Mouse (Mus musculus): Measurements from ENCODE around the gene Rab44.

DNA sequence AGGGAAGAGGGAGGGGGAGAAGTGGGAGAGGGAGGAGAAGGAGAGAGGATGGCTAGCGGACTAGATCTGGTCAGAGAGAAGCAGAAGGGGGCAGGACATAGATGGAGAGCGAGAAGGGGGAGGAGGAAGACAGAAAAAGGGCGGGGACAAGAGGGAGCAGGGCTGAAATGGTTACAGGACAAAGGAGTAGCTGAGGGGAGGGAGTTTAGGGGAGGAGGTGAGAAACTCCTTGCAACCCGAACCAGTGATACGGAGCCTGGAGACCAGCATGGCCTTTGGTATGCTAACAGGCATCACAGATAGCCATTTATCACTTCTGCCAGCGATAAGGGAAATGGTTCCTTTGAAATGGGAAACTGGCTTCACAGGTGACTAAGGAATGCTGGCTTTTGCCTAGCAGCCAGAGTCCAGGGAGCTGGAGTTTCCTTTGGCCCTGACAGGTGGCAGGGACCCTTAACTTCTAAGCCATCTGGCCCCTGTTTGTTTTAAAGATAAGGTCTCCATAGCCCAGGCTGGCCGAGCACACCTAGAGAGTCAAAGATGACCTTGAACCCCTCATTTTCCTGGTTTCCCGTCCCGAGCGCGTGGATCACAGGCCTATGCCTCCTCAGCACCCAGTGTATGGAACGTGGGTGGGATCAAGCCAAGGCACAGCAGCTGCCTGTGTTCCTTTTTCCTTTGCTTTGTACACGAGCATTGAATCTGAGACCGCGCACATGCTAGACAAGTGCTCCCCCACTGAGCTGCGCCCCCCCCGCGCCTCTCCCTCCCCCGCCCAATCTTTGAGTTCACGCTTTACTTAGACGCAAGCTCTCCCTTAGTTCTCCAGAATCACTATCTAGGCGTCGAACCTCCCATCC, 33.0 kb upstream of the Rab44 start:
- TF ChIP-seq CTCF (IDR thresholded peaks at IDR 0.05; ENCODE audit: extremely low read depth, insufficient read depth, insufficient read length, insufficient replicate concordance): no peak
- TF ChIP-seq POLR2A (IDR thresholded peaks at IDR 0.05; ENCODE audit: low read depth, low read length): no peak

Data from spleen, adult 2 months (tissue).